ENCODE assay signal across 19 mouse cellular contexts in the genomic region with DNA sequence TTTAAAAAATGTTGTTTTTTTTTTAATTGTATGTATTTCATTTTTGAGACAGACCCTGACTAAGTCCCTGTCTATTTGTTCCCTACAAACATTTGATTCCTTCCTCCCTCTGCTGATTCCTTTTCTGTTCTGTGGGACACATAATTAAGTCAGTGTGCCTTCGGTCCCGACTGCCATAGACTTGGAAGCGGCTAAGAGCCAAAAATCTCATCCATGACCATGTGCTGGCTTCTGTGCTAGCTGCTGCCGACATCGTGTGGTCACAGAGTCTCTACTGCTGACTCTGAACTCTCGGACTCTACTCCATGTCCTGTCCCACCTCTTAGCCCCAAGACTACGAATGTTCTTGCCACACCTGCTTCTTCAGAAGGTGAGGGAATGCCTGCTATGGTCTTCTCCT. TPM values are rescaled to one million over a fixed set of nuclear protein-coding genes. Genes with fewer than 3 reads are reported as not detected.
DNase-seq lines count a peak whose midpoint lies in the region; ATAC-seq and TF ChIP-seq lines count a peak whose summit lies in the region.
"Had no signal": no experiment of that assay in that cellular context is flagged by ENCODE, and none has a peak within 500 bp of the region (broad histone marks: within the 10 kb centered on the region; RNA-seq: fewer than 3 reads in every experiment).

No protein-coding gene starts in this region.

- no peak overlapping the region for H3K9ac ChIP-seq in forebrain, embryonic 14.5 days (ENCODE audit: low read length)
- H3K9ac ChIP-seq in forebrain, embryonic 11.5 days (ENCODE audit: low read length) = no peak overlapping the region
- no peak overlapping the region for H3K9ac ChIP-seq in lung, embryonic 14.5 days
- H3K9ac ChIP-seq: embryonic facial prominence, embryonic 12.5 days; forebrain, embryonic 13.5 days had no signal

- peak; percentile 31 to 47 for DNase-seq in cerebellum, postnatal 14 days
- no peak for DNase-seq in cerebellum, adult 8-10 months
- DNase-seq in forebrain, embryonic 14.5 days (ENCODE audit: low spot score) = no peak
- no peak for DNase-seq in forebrain, embryonic 11.5 days (ENCODE audit: low spot score)
- DNase-seq in lung, embryonic 14.5 days = peak; percentile 16
- no peak for DNase-seq in lung, postnatal 25 days (ENCODE audit: low spot score)
- DNase-seq: adrenal gland, adult 2 months; adrenal gland, postnatal 10 days; adrenal gland, postnatal 25 days; cerebellum, adult 11 months; cerebellum, adult 18-20 months; cerebellum, adult 9-10 months; cerebellum, postnatal 36 days; embryo, embryonic 11 days had no signal

- 0 out of 2 replicates have a peak overlapping the region, but pooled peaks have one; percentile 1 for H3K27ac ChIP-seq in forebrain, embryonic 14.5 days (ENCODE audit: low read depth, low read length)
- no peak overlapping the region for H3K27ac ChIP-seq in forebrain, embryonic 11.5 days (ENCODE audit: low read depth, low read length)
- H3K27ac ChIP-seq in lung, embryonic 14.5 days (ENCODE audit: low read depth) = no peak overlapping the region
- H3K27ac ChIP-seq: embryonic facial prominence, embryonic 12.5 days; forebrain, embryonic 10.5 days; forebrain, embryonic 13.5 days had no signal

- H3K4me1 ChIP-seq in forebrain, embryonic 14.5 days (ENCODE audit: control insufficient read depth, insufficient read depth, low read length) = peaks cover 18% of the 10 kb centered on the region
- H3K4me1 ChIP-seq in forebrain, embryonic 11.5 days (replicated peaks; ENCODE audit: control insufficient read depth, insufficient read depth, low read length) = no peaks in the 10 kb centered on the region; the same call in 1 of the 2 replicates
- H3K4me1 ChIP-seq in lung, embryonic 14.5 days (ENCODE audit: insufficient read depth) = no peaks in the 10 kb centered on the region

- H3K4me2 ChIP-seq in forebrain, embryonic 14.5 days (ENCODE audit: low read length) = no peak overlapping the region
- H3K4me2 ChIP-seq in forebrain, embryonic 11.5 days (ENCODE audit: low read depth, low read length, severe bottlenecking) = no peak overlapping the region
- no peak overlapping the region for H3K4me2 ChIP-seq in lung, embryonic 14.5 days
- H3K4me2 ChIP-seq: embryonic facial prominence, embryonic 12.5 days; forebrain, embryonic 13.5 days had no signal

- H3K36me3 ChIP-seq in forebrain, embryonic 14.5 days (ENCODE audit: control insufficient read depth, insufficient read depth, low read length) = peaks cover 25% of the 10 kb centered on the region
- no peaks in the 10 kb centered on the region; the same call in 1 of the 2 replicates for H3K36me3 ChIP-seq in forebrain, embryonic 11.5 days (ENCODE audit: control insufficient read depth, insufficient read depth, low read length)
- H3K36me3 ChIP-seq in lung, embryonic 14.5 days (ENCODE audit: insufficient read depth) = no peaks in the 10 kb centered on the region
- H3K36me3 ChIP-seq: embryonic facial prominence, embryonic 12.5 days had no signal

- 81% methylated on average over 7 of the region's 7 CpGs for WGBS in forebrain, embryonic 14.5 days
- WGBS in forebrain, embryonic 11.5 days = 90% methylated on average over 7 of the region's 7 CpGs
- 82% methylated on average over 7 of the region's 7 CpGs for WGBS in lung, embryonic 14.5 days

- no peaks in the 10 kb centered on the region for H3K27me3 ChIP-seq in forebrain, embryonic 14.5 days (replicated peaks; ENCODE audit: control insufficient read depth, insufficient read depth, low read length)
- H3K27me3 ChIP-seq in forebrain, embryonic 11.5 days (ENCODE audit: control insufficient read depth, insufficient read depth, low read length) = no peaks in the 10 kb centered on the region
- no peaks in the 10 kb centered on the region for H3K27me3 ChIP-seq in lung, embryonic 14.5 days (ENCODE audit: insufficient read depth, low read length)
- H3K27me3 ChIP-seq: embryonic facial prominence, embryonic 12.5 days; forebrain, embryonic 13.5 days had no signal

- TF ChIP-seq CTCF in lung, embryonic 14.5 days (IDR thresholded peaks at IDR 0.05; ENCODE audit: low read depth) = no peak

- no peaks in the 10 kb centered on the region for H3K9me3 ChIP-seq in forebrain, embryonic 14.5 days (replicated peaks; ENCODE audit: control insufficient read depth, low read length)
- no peaks in the 10 kb centered on the region for H3K9me3 ChIP-seq in forebrain, embryonic 11.5 days (ENCODE audit: control insufficient read depth, low read length)
- H3K9me3 ChIP-seq in lung, embryonic 14.5 days (ENCODE audit: low read depth, low read length) = no peaks in the 10 kb centered on the region
- H3K9me3 ChIP-seq: embryonic facial prominence, embryonic 12.5 days; forebrain, embryonic 10.5 days; forebrain, embryonic 13.5 days had no signal

- ATAC-seq in forebrain, embryonic 14.5 days = no peak
- no peak for ATAC-seq in forebrain, embryonic 11.5 days (replicated peaks; ENCODE audit: low FRiP score)
- ATAC-seq in lung, embryonic 14.5 days (ENCODE audit: insufficient read depth) = no peak
- ATAC-seq: forebrain, embryonic 13.5 days; forebrain, embryonic 16.5 days had no signal

- no peak overlapping the region for H3K4me3 ChIP-seq in forebrain, embryonic 14.5 days (ENCODE audit: low read depth, low read length)
- H3K4me3 ChIP-seq in forebrain, embryonic 11.5 days (ENCODE audit: low read depth, low read length) = no peak overlapping the region
- no peak overlapping the region for H3K4me3 ChIP-seq in lung, embryonic 14.5 days (ENCODE audit: low read depth, low read length)
- H3K4me3 ChIP-seq: embryonic facial prominence, embryonic 12.5 days; erythroblast, embryonic 14.5 days; forebrain, embryonic 10.5 days; forebrain, embryonic 13.5 days had no signal

RNA-seq across cellular contexts. Expression of a gene that starts 21.1 kb away (rescaled TPM):
- 152 and 207 TPM in 2 replicates for polyA plus RNA-seq in forebrain, embryonic 14.5 days (2014; fragmentation: Nextera tagmentation; extraction: Ambion mirVana)
- polyA plus RNA-seq in forebrain, embryonic 11.5 days (2014; fragmentation: Nextera tagmentation; extraction: Ambion mirVana) = 91.8 and 97.0 TPM in 2 replicates
- 6.6 and 7.3 TPM in 2 replicates for polyA plus RNA-seq in lung, embryonic 14.5 days (2014; fragmentation: Nextera tagmentation; extraction: Ambion mirVana)
- polyA plus RNA-seq: erythroblast, embryonic 14.5 days had no signal

Comparison
In these comparisons a context has a peak if more than half of its experiments do, and no peak if none do; other contexts are left out.
1. DNase-seq: peak in cerebellum, postnatal 14 days (2 of 2) and lung, embryonic 14.5 days (single experiment); none in cerebellum, adult 8-10 months (single experiment), forebrain, embryonic 14.5 days (single experiment), forebrain, embryonic 11.5 days (single experiment) and lung, postnatal 25 days (single experiment).
2. RNA of a gene that starts 21.1 kb away (polyA plus RNA-seq): 152 to 207 TPM in forebrain, embryonic 14.5 days and 91.8 to 97.0 TPM in forebrain, embryonic 11.5 days; 6.6 to 7.3 TPM in lung, embryonic 14.5 days; every median in the first group is over 10 times any median in the second.